Mouse (Mus musculus): ENCODE measurements around the gene Atg2a.

The Atg2a gene

GRCm38 (mm10) chr19:6247526-6248300 lies 6.2 kb downstream of the Atg2a start:
- no peak for DNase-seq

- DNase-seq, result no peak
Measured at GRCm38 (mm10) chr19:6253021-6253420, 11.6 kb downstream of the Atg2a start.

- DNase-seq, result peak; percentile 38
Measured at GRCm38 (mm10) chr19:6260428-6260827, 19.0 kb downstream of the Atg2a start.

- DNase-seq, result no peak
Measured at GRCm38 (mm10) chr19:6260946-6261345, 19.5 kb downstream of the Atg2a start.

- DNase-seq, result no peak
Measured at GRCm38 (mm10) chr19:6261379-6261778, 19.9 kb downstream of the Atg2a start.

- DNase-seq, result peak; percentile 78
Measured at GRCm38 (mm10) chr19:6262222-6262621, 20.8 kb downstream of the Atg2a start.

- peak; percentile 52 for DNase-seq
Measured at GRCm38 (mm10) chr19:6262839-6263433, 21.5 kb downstream of the Atg2a start.

GRCm38 (mm10) chr19:6264200-6264599 lies 22.7 kb downstream of the Atg2a start:
- no peak for DNase-seq

GRCm38 (mm10) chr19:6264945-6265344 lies 23.5 kb downstream of the Atg2a start:
- no peak for DNase-seq

- DNase-seq, result no peak
Measured at GRCm38 (mm10) chr19:6265727-6266182, 24.3 kb downstream of the Atg2a start.

- no peak for DNase-seq
Measured at GRCm38 (mm10) chr19:6267306-6268169, 26.1 kb downstream of the Atg2a start.

- peak; percentile 89 for DNase-seq
Measured at GRCm38 (mm10) chr19:6268170-6268528, 26.7 kb downstream of the Atg2a start.

GRCm38 (mm10) chr19:6268670-6269132 lies 27.2 kb downstream of the Atg2a start:
- DNase-seq, result no peak

GRCm38 (mm10) chr19:6269798-6270475 lies 28.5 kb downstream of the Atg2a start:
- no peak for DNase-seq

- DNase-seq, result no peak
Measured at GRCm38 (mm10) chr19:6270661-6271060, 29.2 kb downstream of the Atg2a start.

GRCm38 (mm10) chr19:6271206-6271605 lies 29.7 kb downstream of the Atg2a start:
- DNase-seq, result no peak

GRCm38 (mm10) chr19:6272053-6272452 lies 30.6 kb downstream of the Atg2a start:
- no peak for DNase-seq

GRCm38 (mm10) chr19:6272738-6273137 lies 31.3 kb downstream of the Atg2a start:
- DNase-seq, result no peak

GRCm38 (mm10) chr19:6273592-6273991 lies 32.1 kb downstream of the Atg2a start:
- no peak for DNase-seq

- DNase-seq, result no peak
Measured at GRCm38 (mm10) chr19:6273998-6274608, 32.6 kb downstream of the Atg2a start.

GRCm38 (mm10) chr19:6275740-6276389 lies 34.4 kb downstream of the Atg2a start:
- no peak for DNase-seq
